Mouse (Mus musculus) left cerebral cortex, adult 2 months (tissue): ENCODE results near the gene Parp6. TPM values are rescaled to one million over a fixed set of nuclear protein-coding genes. Genes with fewer than 3 reads are reported as not detected.

ENCODE experiments used
- DNase-seq, 2 experiments: peaks; one replicate each; pipeline ENCODE4 v3.0.0; 2021 to 2022; ENCODE audit warnings: low spot score in 2 of 2, mixed read lengths in 1 of 2; ENCODE audit errors: extremely low spot score in 1 of 2
- H3K27ac ChIP-seq: fragments of 200-600 bp; 2 replicates; pipeline ENCODE4 v1.8.1; 2022
- H3K4me3 ChIP-seq: fragments of 200-600 bp; 2 replicates; pipeline ENCODE4 v1.8.1; 2022
- CTCF ChIP-seq: fragments of 200-600 bp; IDR thresholded peaks from 2 replicates; pipeline ENCODE4 v1.8.1; 2022; ENCODE audit warnings: antibody characterized with exemption, mild to moderate bottlenecking, moderate library complexity
- intact Hi-C: fragments of 180-260 bp; cut with DNase I; formaldehyde crosslinking; loops from one replicate; pipeline ENCODE4 v1.15.1; 2025
- total RNA-seq, 2 experiments: library from RNA; stranded (reverse); gene quantifications; 2 replicates each; pipeline ENCODE4 v1.2.3; 2021

The Parp6 gene
- total RNA-seq, 2 experiments from 2014 or later, result 144 to 156 TPM

- peak; percentile 79 to 84 for DNase-seq
- peak overlapping the region; percentile 89 for H3K4me3 ChIP-seq
- peak overlapping the region; percentile 98 for H3K27ac ChIP-seq
- peak; percentile 35 for TF ChIP-seq CTCF
- intact Hi-C loops, result loop anchor here (1.0 to 5.0 kb wide), 4 partner anchors 23 to 170 kb away; partner anchors contain the start of genes Arih1, Gramd2, Myo9a and Parp6
These were observed 39.8 kb downstream of the Parp6 start for GRCm38 (mm10) chr9:59656635-59657617.

GRCm38 (mm10) chr9:59658146-59658545 lies 41.1 kb downstream of the Parp6 start:
- TF ChIP-seq CTCF, result no peak
- intact Hi-C loops, result loop anchor here (5.0 kb wide), 1 partner anchor 171 kb away; the partner anchor contains the start of gene Arih1
- DNase-seq, result no peak
- Histone ChIP-seq H3K4me3 (peak overlapping the region; percentile 89), H3K27ac (peak overlapping the region; percentile 98)

DNA sequence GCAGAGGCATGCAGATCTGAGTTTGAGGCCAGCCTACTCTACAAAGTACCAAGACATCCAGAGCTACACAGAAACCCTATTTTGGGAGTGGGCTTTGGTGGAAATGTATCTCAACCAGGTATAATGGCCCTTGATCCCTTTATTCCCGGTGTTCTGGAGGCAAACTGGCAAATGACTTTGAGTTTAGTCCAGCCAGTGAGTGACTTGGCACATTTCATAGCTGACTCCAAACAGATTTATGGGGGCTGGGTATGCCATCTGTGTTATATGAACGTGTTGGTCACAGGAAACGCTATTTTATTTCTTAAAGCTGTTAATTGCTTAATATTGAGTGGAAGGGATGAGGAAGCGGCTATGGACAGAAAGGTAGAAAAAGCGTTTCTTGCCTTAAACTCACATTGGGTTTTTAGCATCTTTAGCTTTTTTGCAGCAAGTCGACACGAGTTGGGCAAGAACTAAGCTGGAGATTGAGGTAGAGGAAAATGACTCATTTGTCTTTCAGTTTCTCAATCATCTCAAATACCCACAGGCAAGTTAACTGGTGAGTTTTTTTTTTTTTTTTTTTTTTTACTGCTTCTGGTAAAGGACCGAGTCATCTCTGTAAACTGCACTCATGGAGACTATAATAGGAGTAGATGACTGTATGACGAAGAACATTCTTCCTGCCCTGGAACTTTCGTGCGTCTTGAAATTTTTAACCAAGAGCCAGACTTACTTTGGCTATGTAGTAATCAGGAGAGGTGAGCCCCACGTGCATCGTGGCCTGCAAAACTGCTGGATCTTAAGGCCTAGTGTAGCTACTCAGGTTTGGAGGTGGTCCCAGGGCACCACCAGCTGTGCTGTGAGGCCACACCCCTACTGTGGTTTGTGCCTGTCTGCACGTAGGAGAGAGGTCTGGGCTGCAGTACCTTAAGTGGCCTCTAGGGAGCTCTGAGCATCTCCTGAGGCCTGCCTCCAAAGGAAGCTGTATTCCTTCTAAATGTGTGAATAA lies 42.2 kb downstream of the Parp6 start:
- Histone ChIP-seq H3K4me3 (peak overlapping the region; percentile 89), H3K27ac (peak overlapping the region; percentile 62; the same call in 1 of the 2 replicates)
- intact Hi-C loops, result loop anchor here (5.0 kb wide), 1 partner anchor 172 kb away; the partner anchor contains the start of gene Arih1
- TF ChIP-seq CTCF, result peak; percentile 97
- peak; percentile 75 to 77 for DNase-seq

DNA sequence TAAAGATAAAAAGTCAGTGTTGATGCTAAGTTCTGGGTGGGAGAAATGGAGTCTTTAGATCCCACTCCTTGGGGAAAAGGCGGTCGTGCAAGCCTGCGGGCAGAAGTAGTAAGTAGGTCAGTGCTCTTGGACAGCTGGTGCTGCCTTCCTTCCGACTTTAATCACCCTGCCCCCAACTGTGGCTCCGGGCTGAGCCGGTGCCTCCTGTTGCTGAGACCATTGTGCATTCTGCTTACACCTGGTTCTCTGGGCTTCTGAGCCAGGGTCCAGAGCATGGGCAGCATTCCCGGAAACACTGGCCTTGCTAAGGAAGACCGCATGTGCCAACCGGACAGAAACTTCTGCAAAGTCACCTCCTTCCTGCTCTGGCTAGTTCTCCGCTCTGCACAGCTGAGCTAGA lies 43.3 kb downstream of the Parp6 start:
- Histone ChIP-seq H3K27ac (peak overlapping the region; percentile 62), H3K4me3 (peak overlapping the region; percentile 1; the same call in 1 of the 2 replicates)
- intact Hi-C loops, result no loop called here
- TF ChIP-seq CTCF, result no peak
- DNase-seq, result no peak

DNA sequence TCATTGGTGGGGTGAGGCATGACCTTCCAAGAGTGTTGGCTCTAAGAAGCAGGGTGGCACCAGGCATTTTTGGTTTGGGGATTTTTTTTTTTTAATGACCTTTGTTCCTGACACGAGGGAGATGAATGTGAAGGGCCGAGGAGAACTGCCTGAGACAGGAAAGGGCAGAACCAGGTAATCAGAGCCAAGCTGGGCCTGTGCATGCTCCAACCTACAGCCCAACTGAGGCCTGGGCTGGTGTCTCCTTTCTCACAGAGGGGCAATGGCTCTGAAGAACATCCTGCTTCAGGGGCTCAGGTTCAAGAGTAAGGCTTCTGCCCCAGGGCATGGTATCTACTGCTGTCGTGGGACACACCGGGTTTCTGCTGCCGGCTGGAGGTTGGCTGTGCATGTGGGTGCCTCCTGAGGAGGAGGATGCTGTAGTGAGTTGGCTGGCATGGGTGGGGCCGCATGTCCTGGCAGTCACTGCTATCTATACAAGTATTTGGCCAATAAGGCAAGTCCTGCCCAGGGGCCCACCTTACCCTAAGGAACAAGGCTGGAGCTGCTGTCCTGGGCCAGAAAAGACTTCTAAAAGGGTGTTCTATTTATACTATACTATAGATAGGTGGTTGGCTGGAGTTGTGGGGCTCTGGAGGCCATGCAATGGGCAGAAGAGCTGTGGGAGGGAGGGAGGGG lies 44.4 kb downstream of the Parp6 start:
- H3K4me3 ChIP-seq, result no peak overlapping the region
- intact Hi-C loops, result no loop called here
- H3K27ac ChIP-seq, result peak overlapping the region; percentile 62; the same call in 1 of the 2 replicates
- no peak for DNase-seq
- TF ChIP-seq CTCF, result no peak

GRCm38 (mm10) chr9:59663226-59663625 lies 46.1 kb downstream of the Parp6 start:
- intact Hi-C loops, result no loop called here
- no peak overlapping the region for H3K27ac ChIP-seq
- DNase-seq, result no peak
- H3K4me3 ChIP-seq, result no peak overlapping the region
- TF ChIP-seq CTCF, result no peak

DNA sequence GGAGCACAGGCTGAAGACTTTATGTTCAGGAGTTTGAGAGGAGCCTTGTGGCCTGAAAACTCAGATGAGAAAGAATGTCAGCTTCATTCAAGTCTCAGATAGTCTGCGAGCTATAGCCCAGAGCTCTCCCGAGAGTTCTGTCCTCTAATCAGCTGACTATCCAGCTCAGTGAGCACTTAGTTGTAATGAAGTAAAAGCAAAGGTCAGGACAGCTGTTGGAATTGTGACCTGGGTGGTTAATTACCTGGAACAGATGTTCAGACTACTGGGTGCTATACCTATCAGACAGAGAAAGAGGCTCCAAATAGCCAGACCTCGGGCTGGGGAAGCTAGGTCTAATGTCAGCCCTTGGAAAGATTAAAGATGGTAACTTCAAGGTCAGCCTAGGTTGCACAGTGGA lies 46.9 kb downstream of the Parp6 start:
- intact Hi-C loops, result no loop called here
- H3K4me3 ChIP-seq, result no peak overlapping the region
- TF ChIP-seq CTCF, result no peak
- DNase-seq, result no peak
- H3K27ac ChIP-seq, result no peak overlapping the region

DNA sequence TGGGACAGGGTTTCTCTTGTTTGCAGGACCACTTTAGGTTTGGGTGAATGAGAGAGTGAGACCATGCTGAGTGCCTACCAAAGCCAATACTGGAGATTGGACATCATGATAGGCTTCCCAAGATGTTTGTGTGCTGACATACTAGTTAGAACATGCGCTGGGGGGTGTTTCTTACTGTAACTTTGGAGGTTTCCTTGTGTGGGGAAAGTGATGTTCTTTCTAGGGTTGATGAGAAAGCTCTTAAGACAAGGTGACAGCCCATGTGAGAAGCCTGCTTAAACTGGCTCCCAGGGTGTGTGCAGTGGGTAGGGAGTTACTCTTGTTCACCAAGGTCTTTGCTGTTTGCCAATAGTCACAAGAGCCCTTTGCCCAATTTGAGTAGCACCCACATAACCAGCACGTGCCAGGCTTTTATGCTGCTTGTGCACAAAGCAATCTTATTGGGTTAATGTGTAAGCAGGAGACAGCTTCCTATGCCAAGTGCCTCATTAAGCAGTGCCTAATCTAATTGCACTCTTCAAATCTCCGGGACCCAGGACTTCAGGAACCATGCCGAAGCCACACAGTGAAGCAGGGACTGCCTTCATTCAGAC lies 47.7 kb downstream of the Parp6 start:
- TF ChIP-seq CTCF, result no peak
- DNase-seq, result no peak
- Histone ChIP-seq H3K4me3 (no peak overlapping the region), H3K27ac (no peak overlapping the region)
- intact Hi-C loops, result no loop called here

DNA sequence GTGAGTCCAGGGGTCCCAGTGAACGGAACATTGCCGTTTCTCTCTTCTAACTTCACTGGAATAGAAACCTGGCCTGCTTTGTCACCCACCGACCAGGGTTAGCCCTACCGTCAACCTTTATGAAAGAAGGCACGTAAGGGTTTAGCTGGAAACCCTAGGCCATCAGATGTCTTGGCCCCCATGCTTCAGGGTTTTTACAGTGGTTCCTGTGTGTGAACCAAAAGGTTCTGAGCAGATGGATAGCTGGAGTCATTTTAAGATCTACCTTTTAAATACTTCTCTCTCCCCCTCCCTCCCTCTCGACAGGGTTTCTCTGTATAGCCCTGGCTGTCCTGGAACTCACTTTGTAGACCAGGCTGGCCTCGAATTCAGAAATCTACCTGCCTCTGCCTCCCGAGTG lies 48.9 kb downstream of the Parp6 start:
- H3K4me3 ChIP-seq, result no peak overlapping the region
- H3K27ac ChIP-seq, result no peak overlapping the region
- no peak for TF ChIP-seq CTCF
- intact Hi-C loops, result no loop called here
- DNase-seq, result no peak

DNA sequence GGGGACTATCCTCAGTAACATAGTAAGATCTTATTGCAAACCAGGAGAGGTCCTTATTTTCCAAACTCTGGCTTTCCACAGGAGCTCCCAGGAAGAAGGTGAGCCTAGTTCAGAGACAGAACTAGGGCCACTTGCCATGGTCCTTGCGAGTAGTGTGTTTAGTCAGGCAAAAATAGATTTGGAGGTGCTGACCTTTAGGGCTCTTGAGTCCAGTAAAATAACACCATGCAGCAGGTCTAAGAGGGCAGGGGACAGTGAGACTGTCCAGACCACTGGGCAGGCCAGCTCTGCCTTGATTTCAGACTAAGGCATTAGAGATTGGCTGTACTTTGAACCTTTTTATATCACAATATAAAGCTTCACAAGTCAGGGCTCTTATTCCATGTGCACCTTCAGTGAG lies 49.7 kb downstream of the Parp6 start:
- no peak for TF ChIP-seq CTCF
- intact Hi-C loops, result no loop called here
- no peak for DNase-seq
- H3K4me3 ChIP-seq, result no peak overlapping the region
- peak overlapping the region; percentile 34; the same call in 1 of the 2 replicates for H3K27ac ChIP-seq
